Mouse (Mus musculus) adrenal gland, postnatal 4 days (tissue): ENCODE results near the gene Armcx3. TPM values are rescaled to one million over a fixed set of nuclear protein-coding genes. Genes with fewer than 3 reads are reported as not detected.

Experiments
- microRNA-seq: library from miRNA; unstranded; fragments of <30 nt; microRNA quantifications from one replicate; pipeline ENCODE4 v1.2.0, GENCODE M21; 2021
- total RNA-seq, 2 experiments: library from RNA; stranded (reverse); gene quantifications; 2 replicates each; pipeline ENCODE4 v1.2.3; 2021

Gene Armcx3
- total RNA-seq, 2 experiments from 2014 or later = 48.2 to 48.9 TPM

Small RNA genes within 50 kb of the gene (microRNA-seq; reads per million reads assigned to microRNA genes)
- gene Mir7093 = not detected

Other genes with a start within 250 kb of the Armcx3 start
- gene Timm8a1, start 214.7 kb upstream of the Armcx3 start, total RNA-seq = 10 to 100 TPM; 42.1 to 47.1 TPM
- 1 to 10 TPM; 1.6 to 2.1 TPM for gene Btk, start 173.0 kb upstream of the Armcx3 start, total RNA-seq
- 100 to 1,000 TPM; 362 to 397 TPM for gene Rpl36a, start 170.9 kb upstream of the Armcx3 start, total RNA-seq
- 1 to 10 TPM; 7.8 to 7.9 TPM for gene Gla, start 155.5 kb upstream of the Armcx3 start, total RNA-seq
- gene Hnrnph2, start 155.4 kb upstream of the Armcx3 start, total RNA-seq = 100 to 1,000 TPM in 1 of 2 experiments, 10 to 100 TPM in 1; 95.1 to 102 TPM
- 10 to 100 TPM; 23.8 to 26.2 TPM for gene Armcx4, start 70.1 kb upstream of the Armcx3 start, total RNA-seq
- gene Armcx1, start 38.6 kb upstream of the Armcx3 start, total RNA-seq = 10 to 100 TPM; 32.7 to 36.5 TPM
- 10 to 100 TPM; 17.1 to 23.4 TPM for gene Armcx6, start 5.2 kb upstream of the Armcx3 start, total RNA-seq
- gene Armcx2, start 52.6 kb downstream of the Armcx3 start, total RNA-seq = 10 to 100 TPM; 76.5 to 79.9 TPM
- under 1 TPM; 0.28 TPM for gene Nxf2, start 208.2 kb downstream of the Armcx3 start, total RNA-seq